Mouse (Mus musculus): Measurements from ENCODE around the gene Atp5h. TPM values are rescaled to one million over a fixed set of nuclear protein-coding genes. Genes with fewer than 3 reads are reported as not detected.

The Atp5h gene
- polyA plus RNA-seq, 1 experiment from 2014 or later, result 787 TPM

DNA sequence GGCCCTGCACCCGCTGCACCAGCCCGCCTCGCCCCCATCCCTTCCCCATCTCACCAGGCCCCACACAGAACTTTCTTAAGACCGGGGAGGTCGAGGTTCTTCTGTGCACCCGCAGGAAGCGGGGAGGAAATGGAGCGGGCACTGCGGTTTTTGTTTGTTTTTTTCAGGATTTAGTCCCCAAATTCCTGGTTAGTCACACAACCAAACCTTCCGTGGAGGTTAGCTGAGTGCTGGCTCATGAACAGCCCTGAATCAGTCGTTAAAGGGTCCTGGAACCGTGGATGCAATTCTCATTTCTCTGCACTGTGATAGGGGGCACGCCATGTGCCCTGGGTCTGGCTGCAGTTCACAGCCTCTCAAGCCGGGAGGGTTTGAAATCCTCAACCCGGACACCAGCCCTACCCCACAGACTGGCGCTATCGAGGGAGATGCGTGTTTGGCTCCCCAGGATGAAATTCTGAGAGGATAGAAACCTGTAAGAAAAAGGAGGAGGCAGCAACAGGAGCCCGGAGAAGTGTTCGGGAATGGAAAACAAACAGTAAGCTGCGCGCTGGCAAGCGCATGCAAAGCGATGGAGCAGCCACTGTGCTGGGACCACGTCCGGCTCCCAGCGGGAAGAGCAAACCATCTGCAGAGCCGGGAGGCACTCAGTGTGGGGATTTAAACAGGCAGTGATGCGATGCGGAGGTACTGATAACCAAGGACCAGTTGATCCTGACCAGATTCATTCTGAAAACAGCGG lies 16.0 kb upstream of the Atp5h start:
- ATAC-seq (ENCODE audit: borderline replicate concordance, extremely low read depth, low FRiP score, low TSS enrichment), result no peak
- H3K9ac ChIP-seq, result peak overlapping the region; percentile 27
- no peaks in the 10 kb centered on the region for H3K9me3 ChIP-seq
- no peak overlapping the region for H3K27ac ChIP-seq
- peak overlapping the region; percentile 32 for H3K4me3 ChIP-seq
- H3K27me3 ChIP-seq, result no peaks in the 10 kb centered on the region
- WGBS, result 2% methylated on average over 31 of the region's 31 CpGs
- peak overlapping the region; percentile 63 for H3K4me2 ChIP-seq
- peaks cover 14% of the 10 kb centered on the region for H3K4me1 ChIP-seq
- peaks cover 16% of the 10 kb centered on the region for H3K36me3 ChIP-seq

DNA sequence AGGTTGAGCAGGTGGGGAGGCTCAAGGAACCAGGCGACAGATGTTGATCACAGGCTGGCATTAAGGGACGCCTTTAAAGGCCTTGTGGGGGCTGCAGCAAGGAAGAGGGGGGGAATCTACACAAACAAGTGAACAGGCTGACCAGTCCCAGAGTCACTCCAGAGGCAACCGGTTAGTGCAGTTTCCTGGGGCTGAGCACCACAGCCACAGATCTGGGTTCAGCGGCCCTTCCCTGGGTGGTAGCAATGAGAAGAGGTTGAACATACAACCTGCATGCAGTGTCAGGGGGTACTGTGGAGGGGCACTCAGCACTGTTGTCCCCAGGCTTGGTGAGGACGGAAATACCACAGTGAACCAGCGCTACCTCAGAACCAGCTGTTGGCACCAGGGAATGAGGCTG lies 13.6 kb upstream of the Atp5h start:
- WGBS, result 56% methylated on average over 6 of the region's 6 CpGs
- ATAC-seq (ENCODE audit: borderline replicate concordance, extremely low read depth, low FRiP score, low TSS enrichment), result no peak
- Histone ChIP-seq H3K27ac (no peak overlapping the region), H3K4me3 (no peak overlapping the region), H3K36me3 (peaks cover 39% of the 10 kb centered on the region), H3K4me1 (peaks cover 14% of the 10 kb centered on the region), H3K4me2 (no peak overlapping the region), H3K9ac (no peak overlapping the region), H3K9me3 (no peaks in the 10 kb centered on the region), H3K27me3 (no peaks in the 10 kb centered on the region)

- Histone ChIP-seq H3K9me3 (no peaks in the 10 kb centered on the region), H3K27ac (no peak overlapping the region), H3K27me3 (no peaks in the 10 kb centered on the region), H3K36me3 (peaks cover 39% of the 10 kb centered on the region), H3K4me2 (no peak overlapping the region), H3K9ac (no peak overlapping the region), H3K4me3 (no peak overlapping the region), H3K4me1 (peaks cover 17% of the 10 kb centered on the region)
- 53% methylated on average over 4 of the region's 4 CpGs for WGBS
- ATAC-seq (ENCODE audit: borderline replicate concordance, extremely low read depth, low FRiP score, low TSS enrichment), result no peak
These were observed 13.1 kb upstream of the Atp5h start for GRCm38 (mm10) chr11:115432814-115433213.

- H3K9ac ChIP-seq, result no peak overlapping the region
- H3K4me2 ChIP-seq, result no peak overlapping the region
- H3K27me3 ChIP-seq, result no peaks in the 10 kb centered on the region
- H3K27ac ChIP-seq, result no peak overlapping the region
- H3K4me3 ChIP-seq, result no peak overlapping the region
- H3K9me3 ChIP-seq, result no peaks in the 10 kb centered on the region
- H3K36me3 ChIP-seq, result peaks cover 51% of the 10 kb centered on the region
- H3K4me1 ChIP-seq, result peaks cover 16% of the 10 kb centered on the region
- no peak for ATAC-seq (ENCODE audit: borderline replicate concordance, extremely low read depth, low FRiP score, low TSS enrichment)
- 93% methylated on average over 6 of the region's 6 CpGs for WGBS
These were observed 10.8 kb upstream of the Atp5h start for GRCm38 (mm10) chr11:115430561-115430960.

DNA sequence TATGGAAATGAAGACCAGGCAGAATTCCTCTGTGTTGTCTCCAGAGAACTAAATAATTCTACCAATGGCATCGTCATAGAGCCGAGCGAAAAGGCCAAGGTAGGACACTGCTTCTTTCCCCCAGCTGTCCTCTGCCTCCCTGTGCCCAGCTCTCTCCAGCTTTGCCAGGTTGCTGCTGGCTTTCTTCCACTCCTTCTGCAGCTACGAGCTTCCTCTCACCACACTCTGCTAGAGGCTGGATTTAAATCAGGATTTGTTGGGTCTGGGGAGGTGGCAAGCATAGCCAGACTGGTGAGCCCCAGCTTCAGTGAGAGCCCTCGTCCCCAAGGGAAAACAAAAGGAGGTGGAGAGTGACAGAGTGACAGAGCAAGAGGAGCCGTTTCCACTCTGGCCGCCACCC lies 9.5 kb upstream of the Atp5h start:
- Histone ChIP-seq H3K9ac (no peak overlapping the region), H3K27me3 (no peaks in the 10 kb centered on the region), H3K9me3 (no peaks in the 10 kb centered on the region), H3K4me2 (no peak overlapping the region), H3K4me1 (peaks cover 10% of the 10 kb centered on the region), H3K4me3 (no peak overlapping the region), H3K36me3 (peaks cover 56% of the 10 kb centered on the region), H3K27ac (no peak overlapping the region)
- 80% methylated on average over 7 of the region's 7 CpGs for WGBS
- ATAC-seq (ENCODE audit: borderline replicate concordance, extremely low read depth, low FRiP score, low TSS enrichment), result no peak

DNA sequence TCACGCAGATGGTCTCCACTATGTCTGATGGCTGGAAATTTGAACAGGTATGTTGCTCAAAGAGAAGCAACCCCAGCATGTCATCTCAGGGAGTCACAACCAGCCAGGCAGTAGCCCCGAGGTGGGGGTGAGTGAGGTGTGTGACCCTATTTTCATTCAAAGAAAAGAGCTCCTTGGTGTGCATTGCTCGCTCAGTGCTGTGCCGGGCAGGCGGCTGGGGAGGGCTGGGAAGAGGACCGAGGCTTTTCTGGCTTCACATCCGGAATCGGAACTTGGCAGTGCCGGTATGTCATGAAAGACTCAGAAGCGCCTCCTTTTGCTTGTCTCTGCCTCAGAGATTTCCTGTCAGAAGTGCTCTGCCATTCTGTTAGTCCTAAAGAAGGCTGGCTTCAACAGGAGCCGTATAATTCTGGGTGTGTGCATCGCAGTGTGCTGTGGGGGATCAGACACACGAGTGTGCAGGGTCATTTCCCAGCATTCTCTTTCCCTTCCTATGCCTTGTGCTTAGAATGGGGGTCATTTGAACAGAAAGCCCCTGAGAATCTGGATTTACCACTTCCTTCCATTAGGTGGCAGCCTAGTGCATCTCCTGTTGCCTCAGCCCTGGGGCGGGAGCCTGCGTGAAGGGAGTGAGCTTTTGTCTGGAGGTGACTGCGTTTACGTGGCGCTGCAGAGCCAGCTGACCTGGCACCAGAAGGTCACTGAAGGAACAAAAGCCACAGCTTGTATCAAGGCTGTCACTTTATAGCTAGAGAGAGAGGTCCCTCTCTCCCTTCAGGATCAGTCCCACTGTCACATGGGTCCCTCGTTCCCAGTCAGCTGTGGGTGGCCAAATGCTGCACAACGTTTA lies 7.9 kb upstream of the Atp5h start:
- Histone ChIP-seq H3K9ac (no peak overlapping the region), H3K4me1 (peaks cover 10% of the 10 kb centered on the region), H3K4me2 (peak overlapping the region; percentile 25), H3K27me3 (no peaks in the 10 kb centered on the region), H3K4me3 (no peak overlapping the region), H3K9me3 (no peaks in the 10 kb centered on the region), H3K27ac (peak overlapping the region; percentile 57), H3K36me3 (peaks cover 57% of the 10 kb centered on the region)
- WGBS, result 33% methylated on average over 20 of the region's 20 CpGs
- peak; percentile 65; the same call in 1 of the 2 replicates for ATAC-seq (ENCODE audit: borderline replicate concordance, extremely low read depth, low FRiP score, low TSS enrichment)

GRCm38 (mm10) chr11:115425671-115426070 lies 5.9 kb upstream of the Atp5h start:
- H3K4me3 ChIP-seq, result no peak overlapping the region
- no peak for ATAC-seq (ENCODE audit: borderline replicate concordance, extremely low read depth, low FRiP score, low TSS enrichment)
- H3K9ac ChIP-seq, result no peak overlapping the region
- no peak overlapping the region for H3K4me2 ChIP-seq
- no peaks in the 10 kb centered on the region for H3K9me3 ChIP-seq
- H3K36me3 ChIP-seq, result peaks cover 39% of the 10 kb centered on the region
- WGBS, result 87% methylated on average over 6 of the region's 6 CpGs
- H3K4me1 ChIP-seq, result peaks cover 24% of the 10 kb centered on the region
- H3K27me3 ChIP-seq, result no peaks in the 10 kb centered on the region
- no peak overlapping the region for H3K27ac ChIP-seq

- H3K9ac ChIP-seq, result no peak overlapping the region
- no peaks in the 10 kb centered on the region for H3K9me3 ChIP-seq
- H3K4me3 ChIP-seq, result no peak overlapping the region
- no peak for ATAC-seq (ENCODE audit: borderline replicate concordance, extremely low read depth, low FRiP score, low TSS enrichment)
- 82% methylated on average over 7 of the region's 7 CpGs for WGBS
- peaks cover 25% of the 10 kb centered on the region for H3K4me1 ChIP-seq
- H3K27me3 ChIP-seq, result no peaks in the 10 kb centered on the region
- H3K4me2 ChIP-seq, result no peak overlapping the region
- peaks cover 29% of the 10 kb centered on the region for H3K36me3 ChIP-seq
- H3K27ac ChIP-seq, result no peak overlapping the region
These were observed 4.9 kb upstream of the Atp5h start for GRCm38 (mm10) chr11:115424666-115425065.

GRCm38 (mm10) chr11:115423091-115423490 lies 3.3 kb upstream of the Atp5h start:
- ATAC-seq (ENCODE audit: borderline replicate concordance, extremely low read depth, low FRiP score, low TSS enrichment), result no peak
- 81% methylated on average over 3 of the region's 3 CpGs for WGBS
- Histone ChIP-seq H3K9me3 (no peaks in the 10 kb centered on the region), H3K27ac (no peak overlapping the region), H3K4me2 (no peak overlapping the region), H3K36me3 (peaks cover 18% of the 10 kb centered on the region), H3K4me3 (no peak overlapping the region), H3K4me1 (peaks cover 36% of the 10 kb centered on the region), H3K27me3 (no peaks in the 10 kb centered on the region), H3K9ac (no peak overlapping the region)

DNA sequence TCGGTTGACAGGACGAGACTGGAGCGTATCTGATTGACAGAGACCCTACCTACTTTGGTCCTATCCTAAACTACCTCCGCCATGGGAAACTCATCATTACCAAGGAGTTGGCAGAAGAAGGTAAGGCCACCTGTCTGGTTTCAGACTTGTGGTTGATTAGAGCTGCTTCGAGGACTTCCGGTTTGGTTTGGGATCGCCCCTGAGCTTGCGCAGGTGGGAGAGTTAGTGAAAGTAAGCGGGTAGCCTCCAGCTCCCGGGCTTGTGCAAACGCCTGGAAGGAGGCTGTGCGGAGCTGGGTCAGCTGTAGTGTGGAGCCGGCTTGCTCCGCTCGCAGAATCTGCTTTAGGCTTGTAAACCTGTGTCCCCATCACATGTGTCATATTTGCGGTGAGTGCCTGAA lies 2.2 kb upstream of the Atp5h start:
- peaks cover 11% of the 10 kb centered on the region for H3K36me3 ChIP-seq
- no peak overlapping the region for H3K4me3 ChIP-seq
- no peak overlapping the region for H3K4me2 ChIP-seq
- H3K4me1 ChIP-seq, result peaks cover 32% of the 10 kb centered on the region
- H3K9me3 ChIP-seq, result no peaks in the 10 kb centered on the region
- WGBS, result 82% methylated on average over 16 of the region's 16 CpGs
- no peak for ATAC-seq (ENCODE audit: borderline replicate concordance, extremely low read depth, low FRiP score, low TSS enrichment)
- no peak overlapping the region for H3K27ac ChIP-seq
- H3K27me3 ChIP-seq, result no peaks in the 10 kb centered on the region
- no peak overlapping the region for H3K9ac ChIP-seq

- no peak for ATAC-seq (ENCODE audit: borderline replicate concordance, extremely low read depth, low FRiP score, low TSS enrichment)
- Histone ChIP-seq H3K36me3 (peaks cover 11% of the 10 kb centered on the region), H3K27ac (no peak overlapping the region), H3K27me3 (no peaks in the 10 kb centered on the region), H3K4me3 (peak overlapping the region; percentile 96), H3K9me3 (no peaks in the 10 kb centered on the region), H3K4me2 (peak overlapping the region; percentile 93), H3K4me1 (peaks cover 32% of the 10 kb centered on the region), H3K9ac (0 out of 2 replicates have a peak overlapping the region, but pooled peaks have one; percentile 97)
- WGBS, result 57% methylated on average over 1 of the region's 1 CpGs
These were observed 1.6 kb upstream of the Atp5h start for GRCm38 (mm10) chr11:115421328-115421727.
